Mouse (Mus musculus): ENCODE measurements around the gene Dnajc6. TPM values are rescaled to one million over a fixed set of nuclear protein-coding genes. Genes with fewer than 3 reads are reported as not detected.
A peak's percentile ranks its signal among the peaks of the same experiment; 100 is the strongest.

Dnajc6 gene
- total RNA-seq, 2 experiments from 2014 or later: 0.73 to 0.90 TPM

DNA sequence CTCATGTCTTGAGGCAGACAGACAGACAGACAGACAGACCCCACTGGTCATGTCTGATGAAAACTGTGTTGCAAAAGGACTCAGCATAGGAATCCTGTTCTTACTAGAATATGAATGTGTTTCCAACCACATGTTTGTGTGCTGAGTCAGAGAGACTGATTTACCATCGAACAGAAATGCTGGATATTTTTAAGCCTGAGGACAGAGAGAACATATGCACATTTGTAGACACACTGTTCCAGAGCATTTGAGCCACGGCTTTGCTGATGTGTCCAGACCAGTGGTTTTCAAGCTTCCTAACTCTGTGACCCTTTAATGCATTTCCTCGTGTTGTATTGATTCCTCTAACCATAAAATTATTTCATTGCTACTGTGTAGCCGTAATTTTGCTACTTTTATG, 146.8 kb downstream of the Dnajc6 start:
- no peak for DNase-seq

DNA sequence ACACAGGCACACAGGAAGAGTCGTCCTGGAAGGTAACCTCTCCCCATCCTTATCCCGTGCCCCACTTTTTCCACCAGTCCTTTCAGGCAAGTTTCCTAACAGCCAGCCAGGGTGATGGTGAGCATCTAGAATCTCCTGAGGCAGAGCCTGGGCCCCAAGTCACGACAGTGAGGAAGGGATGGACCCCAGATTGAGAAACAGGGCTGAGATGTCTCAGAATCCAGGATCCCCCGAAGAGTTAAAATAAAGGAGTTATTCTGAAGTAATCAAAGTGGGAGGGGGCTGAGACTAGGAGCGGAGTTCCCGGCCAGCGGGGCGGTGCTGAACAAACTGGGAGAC, 150.4 kb downstream of the Dnajc6 start:
- DNase-seq: no peak

DNA sequence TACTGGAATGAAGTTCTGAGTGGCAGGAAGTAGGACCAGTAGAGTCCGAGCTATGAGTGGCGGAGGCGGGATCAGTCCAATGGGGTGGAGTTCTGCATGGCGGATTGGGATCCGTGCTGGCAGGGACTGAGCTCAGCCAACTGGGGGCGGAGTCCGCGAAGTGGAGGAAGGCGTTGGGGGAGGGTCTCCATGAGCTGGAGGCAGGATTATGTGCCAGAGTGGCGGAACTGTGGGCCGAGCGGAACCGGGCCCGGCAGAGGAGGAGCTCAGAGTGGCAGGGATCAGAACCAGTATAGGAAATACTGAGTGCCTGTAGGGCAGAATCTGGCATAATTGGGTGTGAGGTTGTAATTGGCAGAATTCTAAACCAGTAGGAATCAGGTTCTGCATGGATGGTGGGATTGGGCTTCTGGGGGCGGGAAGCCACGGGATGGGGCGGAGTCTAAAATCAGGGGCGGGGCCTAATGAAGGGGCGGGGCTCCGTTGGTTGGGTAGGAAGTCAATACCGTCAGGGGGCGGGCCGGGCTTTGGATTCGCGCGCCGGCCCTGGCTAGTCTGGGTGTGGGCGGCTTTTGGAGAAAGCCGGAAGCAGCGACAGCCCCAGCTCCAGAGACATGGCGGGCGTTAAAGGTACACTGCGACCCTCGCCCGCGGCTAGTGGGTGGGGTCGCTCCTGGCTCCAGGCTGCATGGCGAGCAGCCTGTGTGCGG, 150.9 kb downstream of the Dnajc6 start, which contains the start of gene Leprot:
Gene Leprot (plus strand): TSS at position 523 of the 710 bp plus-strand sequence.
- DNase-seq: peak; percentile 96

DNA sequence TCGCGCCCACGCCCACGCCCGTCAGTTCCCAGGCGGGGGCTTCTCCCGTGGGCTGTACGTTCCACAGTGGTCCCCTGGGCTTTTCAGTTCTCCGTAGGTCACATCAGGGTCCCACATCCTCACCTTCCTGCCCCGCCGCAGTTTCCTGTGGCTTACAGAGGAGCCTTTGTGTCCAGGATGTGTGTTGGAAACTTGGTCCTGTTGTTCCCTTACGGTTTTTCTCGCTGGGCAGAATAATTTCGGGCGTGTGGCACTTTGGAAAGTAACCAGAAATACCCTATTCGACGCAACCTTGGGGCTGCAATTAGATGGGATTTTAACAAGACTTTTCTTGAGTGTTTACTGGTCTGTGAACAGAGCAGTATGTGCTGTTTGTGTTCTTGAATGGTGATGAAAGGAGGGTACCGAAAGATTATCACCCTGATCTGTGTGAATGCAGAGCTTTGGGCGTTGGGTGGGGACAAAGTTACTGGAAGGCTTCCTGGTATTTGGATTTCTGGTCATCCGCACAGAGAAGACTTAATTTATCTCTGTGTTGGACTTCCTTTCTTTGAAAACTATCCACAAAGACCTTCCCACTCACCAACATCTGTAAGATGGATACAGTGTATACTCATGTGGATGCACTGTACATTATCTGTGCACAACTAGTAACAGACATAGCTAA, 151.7 kb downstream of the Dnajc6 start:
- no peak for DNase-seq

DNA sequence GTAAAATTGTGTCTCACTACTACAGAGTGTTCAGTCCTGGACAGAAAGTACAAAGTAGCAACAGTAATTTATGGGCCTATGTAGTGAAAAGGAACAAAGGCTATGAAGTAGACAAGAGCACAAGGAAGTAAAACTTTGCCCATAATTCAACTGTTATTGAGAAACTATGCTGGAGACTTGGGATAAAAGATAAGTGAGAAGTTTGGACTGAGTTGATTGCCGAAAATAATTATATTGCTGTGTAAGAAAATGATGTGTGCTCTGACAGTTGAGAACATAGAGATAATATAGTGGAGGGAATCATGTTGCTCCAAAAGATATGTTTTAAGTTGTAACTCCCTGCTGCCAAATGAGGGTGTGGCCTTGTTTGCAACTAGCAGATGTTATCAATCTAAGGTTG, 152.3 kb downstream of the Dnajc6 start:
- DNase-seq: no peak

DNA sequence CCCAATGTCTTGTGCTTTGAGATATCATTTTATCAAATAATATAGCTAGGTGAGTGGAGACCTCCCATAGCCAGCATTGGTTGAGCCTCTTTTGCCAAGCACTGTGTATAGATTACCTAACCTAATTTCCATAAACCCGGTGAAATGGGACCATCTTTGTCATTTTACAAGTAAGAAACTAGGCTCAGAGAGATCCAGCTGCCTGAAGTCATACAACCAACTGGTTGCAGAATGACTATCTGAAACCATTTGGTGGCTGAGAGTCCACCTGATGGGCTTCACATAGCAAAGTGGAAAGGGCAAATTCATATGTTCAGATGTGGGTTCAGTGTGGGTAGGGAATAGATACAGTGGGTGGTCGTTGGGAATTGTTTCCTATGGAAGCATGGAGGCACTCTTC, 154.5 kb downstream of the Dnajc6 start:
- no peak for DNase-seq

DNA sequence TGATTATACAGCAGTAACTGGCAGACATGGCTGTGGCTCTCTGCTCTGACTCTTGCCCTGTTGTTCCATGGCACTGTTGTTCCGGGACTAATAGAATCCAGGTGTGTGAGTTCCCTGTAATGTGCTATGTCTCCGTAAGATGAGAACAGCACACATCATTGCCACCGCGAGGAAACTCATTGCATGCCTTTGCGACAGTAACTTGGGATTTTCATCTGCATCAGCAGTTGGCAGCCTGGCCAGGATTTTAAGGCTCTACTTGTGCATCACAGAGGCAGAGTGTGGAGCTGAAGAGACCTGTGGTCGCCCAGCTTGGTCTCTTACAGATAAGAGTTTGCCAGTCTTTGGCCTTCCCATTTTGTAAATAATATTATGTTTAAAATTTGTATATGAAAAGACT, 157.8 kb downstream of the Dnajc6 start:
- DNase-seq: no peak

DNA sequence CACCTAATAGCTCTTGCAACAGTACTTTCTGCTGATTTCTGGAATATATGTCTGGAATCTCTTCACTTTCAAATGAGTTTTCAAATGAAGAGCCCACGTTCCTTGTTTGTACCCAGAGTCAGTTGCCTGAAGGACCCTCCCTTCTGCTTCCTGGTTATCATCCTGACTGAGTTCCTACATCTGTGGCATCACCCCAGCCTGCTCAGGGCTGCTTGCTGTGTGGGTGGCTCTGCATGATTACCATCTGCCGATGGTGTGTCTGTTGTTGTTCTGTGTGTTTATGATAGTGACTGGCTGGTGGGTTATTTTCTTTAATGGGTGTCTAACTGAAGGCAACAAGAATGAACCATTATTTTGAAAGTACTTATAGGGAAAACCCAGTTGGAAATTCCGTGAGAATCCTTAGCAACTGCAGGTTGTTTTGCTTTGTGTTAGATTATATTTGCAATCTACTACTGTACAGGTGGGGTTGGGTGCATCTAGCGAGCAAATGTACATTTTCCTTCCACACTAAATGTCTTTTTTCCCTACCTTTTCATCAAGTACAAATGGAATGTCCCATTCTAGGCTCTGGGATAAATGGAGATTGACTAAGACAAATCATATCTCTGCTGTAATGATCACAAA, 158.5 kb downstream of the Dnajc6 start:
- DNase-seq: no peak

DNA sequence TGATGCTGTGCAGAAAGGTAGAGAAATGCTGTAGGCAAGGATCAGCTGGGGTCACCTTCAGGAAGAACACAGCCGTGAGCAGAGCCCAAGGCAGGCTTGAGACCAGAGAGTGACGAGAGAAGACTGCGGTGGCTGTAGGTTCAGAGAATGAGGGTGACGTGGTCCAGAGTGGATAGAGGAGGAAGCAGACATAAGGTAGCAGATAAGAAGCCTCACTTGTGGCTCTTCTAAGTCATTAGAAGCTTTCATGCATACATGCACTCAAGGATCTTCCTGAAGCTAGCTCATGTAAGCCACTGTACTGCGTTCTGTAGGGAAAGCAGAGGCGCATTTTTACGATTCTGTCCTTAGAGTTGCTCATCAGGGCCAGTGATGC, 159.0 kb downstream of the Dnajc6 start:
- DNase-seq: no peak

DNA sequence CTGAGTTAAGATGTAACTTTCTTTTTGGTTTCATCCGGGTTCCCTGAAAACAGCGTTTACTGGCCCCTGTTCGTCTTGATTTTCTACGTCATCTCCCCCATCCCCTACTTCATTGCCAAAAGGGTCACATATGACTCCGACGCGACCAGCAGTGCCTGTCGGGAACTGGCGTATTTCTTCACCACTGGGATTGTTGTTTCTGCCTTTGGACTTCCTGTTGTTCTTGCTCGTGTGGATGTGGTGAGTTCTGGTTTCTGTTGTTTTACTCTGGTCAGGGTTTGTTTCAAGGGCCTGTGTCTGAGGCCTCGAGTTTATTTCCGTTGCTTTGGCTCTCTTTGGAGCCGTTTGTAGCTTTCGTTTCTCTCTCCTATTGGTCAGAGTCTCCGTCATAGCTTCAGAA, 159.6 kb downstream of the Dnajc6 start:
- no peak for DNase-seq

DNA sequence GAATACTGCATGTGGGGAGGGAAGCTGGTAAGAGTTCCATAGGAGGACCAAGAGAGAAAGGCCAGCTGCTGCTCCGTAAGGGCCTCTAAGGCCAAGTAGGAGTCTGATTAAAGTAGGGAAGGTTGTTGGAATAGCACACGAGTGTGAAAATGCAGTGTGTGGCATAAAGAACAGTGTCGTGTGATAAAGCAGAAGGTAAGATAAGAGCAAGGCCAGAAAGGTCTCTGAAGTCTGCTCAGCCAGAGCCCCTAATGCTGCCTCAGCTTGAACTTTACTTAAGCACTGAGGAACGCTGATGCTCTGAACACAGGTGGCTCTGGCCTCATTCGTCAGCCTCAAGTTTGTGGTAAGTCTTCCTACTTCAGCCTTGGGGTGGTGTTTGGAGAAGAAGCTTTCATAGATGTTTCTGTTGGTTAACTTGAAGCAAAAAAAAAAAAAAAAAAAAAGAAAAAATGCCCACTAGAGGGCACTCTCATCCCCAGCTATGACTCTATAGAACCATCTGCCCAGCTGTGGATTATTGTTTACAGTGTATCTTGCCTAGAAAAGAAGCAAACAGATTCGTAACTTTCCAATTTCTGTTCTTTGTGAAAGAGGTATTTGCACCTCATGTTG, 160.6 kb downstream of the Dnajc6 start:
- DNase-seq: no peak

DNA sequence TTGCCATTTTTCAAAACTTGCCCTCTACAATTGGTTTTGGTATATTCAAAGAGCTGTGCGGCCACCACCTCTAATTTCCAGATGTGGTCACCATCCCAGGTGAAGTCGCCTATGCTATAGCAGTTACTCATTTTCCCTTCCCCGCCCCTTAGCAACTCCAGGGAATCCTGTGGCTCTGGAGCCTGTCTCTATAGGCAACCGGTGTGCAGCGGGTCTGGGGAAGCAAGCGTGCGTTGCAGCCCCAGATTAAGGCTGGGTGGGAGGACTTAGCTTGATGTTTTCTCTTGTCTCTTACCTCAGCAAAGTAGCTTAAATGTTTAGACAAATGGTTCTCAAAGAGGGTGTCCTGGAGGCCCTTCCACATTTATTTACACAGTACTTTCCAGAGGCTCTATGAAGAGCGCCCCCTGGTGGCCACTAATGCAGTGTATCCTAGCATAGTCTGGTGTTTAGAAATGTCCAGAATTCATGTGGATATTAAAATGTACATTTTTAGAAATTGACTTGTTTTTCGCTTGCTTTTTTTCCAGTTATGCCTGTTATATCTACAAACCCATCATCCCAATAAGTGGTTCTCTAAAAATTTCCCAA, 167.8 kb downstream of the Dnajc6 start:
- peak; percentile 65 for DNase-seq

DNA sequence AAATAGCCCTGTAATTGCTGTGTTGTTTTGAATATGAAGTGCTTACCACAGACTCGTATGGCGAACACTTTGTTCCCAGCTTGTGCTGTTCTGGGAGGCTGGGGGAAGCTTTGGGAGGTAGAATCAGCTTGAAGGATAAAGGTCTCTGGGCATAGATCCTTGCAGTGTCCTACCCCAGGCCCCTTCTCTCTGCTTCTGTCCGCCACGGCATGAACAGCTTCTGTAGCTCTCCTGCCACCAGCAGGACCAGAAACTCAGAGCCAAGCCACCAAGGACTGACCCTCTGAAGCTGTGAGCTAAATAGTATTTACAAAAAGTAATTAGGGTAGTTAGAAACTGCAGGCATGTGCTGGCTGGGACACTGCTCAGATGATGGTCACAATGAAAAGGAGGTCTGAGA, 168.3 kb downstream of the Dnajc6 start:
- DNase-seq: no peak

DNA sequence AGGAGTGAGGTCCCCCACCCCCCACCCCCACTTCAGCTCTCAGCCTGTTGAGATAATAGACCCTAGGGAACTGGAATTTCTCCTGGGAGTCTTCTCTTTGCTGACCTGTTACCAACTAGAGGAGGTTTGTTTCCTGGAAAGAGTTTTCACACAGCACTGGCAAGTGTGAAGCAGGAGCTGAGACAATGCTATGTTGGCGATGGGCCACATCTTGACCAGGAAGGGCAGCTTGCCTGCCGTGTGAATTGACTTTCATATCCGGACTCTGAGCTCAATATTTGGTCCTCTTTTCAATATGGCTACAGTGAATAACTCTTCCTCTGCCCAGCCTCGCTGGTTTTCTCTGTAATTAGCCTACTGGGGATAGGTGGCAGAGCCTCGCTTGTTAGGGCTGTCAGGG, 172.7 kb downstream of the Dnajc6 start:
- DNase-seq: no peak

DNA sequence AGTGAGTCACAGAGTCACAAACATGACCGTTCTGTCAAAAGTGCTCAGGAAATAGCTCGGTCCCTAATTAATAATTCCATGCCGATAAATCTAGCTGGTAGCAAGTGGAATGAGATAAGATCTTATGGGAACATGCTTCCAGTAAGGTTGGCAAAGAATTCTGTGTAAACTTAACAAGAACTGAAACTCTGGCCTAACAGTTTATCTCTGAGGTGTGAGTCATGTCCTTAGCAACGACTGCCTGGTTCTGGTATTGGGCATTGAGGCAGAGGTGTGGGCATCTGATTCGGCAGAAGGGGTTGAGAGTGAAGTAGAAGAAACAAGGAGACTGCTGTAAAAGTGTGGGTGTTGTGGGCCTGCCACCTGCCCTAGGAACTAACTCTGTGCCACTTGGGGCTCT, 173.4 kb downstream of the Dnajc6 start:
- DNase-seq: no peak

DNA sequence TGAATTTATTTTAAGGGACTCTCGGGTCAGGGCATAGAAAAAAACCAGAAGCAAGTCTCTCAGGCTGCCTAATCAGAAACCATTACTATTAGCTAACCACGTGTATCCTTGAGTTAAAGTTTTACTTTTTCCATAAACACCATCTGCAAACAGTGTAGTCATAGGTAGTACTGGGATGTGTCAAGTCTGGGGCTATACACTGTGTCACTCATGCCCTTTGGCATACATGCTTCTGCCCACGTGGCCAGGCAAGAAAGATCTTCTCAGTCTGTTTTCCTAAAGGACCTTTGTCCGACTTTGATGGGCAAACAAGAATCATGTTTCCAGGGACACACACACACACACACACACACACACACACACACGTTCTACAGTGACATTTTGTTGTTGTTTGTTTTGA, 178.3 kb downstream of the Dnajc6 start:
- DNase-seq: no peak

DNA sequence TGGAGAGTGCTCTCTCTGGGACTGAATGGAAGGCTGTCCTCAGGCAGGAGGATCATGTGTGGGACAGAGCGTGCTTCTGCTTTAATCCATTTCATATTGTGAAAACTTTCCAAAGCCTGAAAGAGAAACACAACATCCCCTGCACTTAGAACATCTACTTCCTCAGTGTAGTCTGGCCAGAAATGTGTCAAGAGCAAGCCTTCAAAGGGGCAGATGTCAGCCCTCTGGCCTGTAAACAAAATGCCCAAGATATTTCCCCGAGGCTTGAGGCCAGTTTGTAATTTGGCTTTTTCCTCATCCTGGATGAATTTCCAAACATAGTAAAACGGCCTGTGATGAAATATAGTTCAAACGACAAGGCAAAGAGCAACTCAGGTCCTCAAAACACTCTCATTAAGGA, 179.3 kb downstream of the Dnajc6 start:
- no peak for DNase-seq

DNA sequence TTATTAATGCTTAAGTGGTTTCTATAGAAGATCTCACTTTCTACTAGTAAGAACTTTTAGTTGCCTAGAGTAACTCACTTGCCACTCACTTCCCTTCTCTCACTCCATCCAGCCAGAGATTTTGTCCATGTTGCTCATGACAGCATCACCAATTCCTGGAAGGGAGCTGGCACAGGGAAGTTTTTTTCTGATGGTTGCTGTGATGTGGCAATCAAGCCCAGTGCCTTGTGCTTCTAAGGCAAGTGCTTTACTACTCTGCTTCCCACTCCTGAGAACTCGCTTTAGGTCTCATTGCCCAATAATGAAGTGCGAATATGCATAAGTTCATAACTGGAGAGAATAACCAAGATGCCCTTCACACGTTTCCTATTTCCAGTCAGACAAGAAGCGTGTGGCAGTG, 186.2 kb downstream of the Dnajc6 start:
- DNase-seq: no peak

DNA sequence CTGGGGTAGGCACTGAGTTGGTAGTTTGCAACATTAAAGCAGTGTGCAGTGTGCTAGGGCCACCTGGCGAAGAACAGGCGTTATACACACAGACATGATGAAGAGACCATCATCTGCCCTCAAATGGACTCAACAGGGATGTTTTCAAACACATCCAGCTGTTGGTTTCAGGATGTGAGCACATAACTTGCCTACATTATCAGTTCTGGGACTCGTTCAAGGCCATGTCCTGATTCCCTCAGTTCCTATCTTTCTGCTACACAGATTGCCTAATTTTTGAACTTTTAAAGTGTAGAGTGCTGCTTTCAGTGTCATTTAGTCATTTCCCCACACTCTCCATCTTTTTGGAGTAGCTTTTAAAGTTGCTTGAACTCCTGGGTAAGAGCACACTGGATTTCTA, 186.6 kb downstream of the Dnajc6 start:
- DNase-seq: no peak

DNA sequence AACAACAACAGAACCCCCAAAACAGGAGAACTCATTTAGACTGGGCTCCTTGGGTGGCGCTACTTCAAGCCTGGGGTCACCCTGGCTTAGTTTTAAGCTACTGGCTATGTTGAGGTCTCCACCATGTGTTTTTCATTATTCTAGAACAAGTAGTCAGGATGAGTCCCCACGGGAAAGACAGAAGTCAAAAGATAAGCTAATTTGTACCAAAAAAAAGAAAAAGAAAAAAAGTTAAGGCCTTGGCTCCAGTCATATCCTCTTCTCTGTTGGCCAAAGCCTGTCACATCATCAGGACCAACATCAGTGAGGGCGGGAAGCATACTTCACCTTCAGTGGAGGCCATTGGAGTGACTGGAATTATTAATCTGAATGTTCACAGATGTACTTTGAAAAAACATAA, 188.4 kb downstream of the Dnajc6 start:
- DNase-seq: no peak

DNA sequence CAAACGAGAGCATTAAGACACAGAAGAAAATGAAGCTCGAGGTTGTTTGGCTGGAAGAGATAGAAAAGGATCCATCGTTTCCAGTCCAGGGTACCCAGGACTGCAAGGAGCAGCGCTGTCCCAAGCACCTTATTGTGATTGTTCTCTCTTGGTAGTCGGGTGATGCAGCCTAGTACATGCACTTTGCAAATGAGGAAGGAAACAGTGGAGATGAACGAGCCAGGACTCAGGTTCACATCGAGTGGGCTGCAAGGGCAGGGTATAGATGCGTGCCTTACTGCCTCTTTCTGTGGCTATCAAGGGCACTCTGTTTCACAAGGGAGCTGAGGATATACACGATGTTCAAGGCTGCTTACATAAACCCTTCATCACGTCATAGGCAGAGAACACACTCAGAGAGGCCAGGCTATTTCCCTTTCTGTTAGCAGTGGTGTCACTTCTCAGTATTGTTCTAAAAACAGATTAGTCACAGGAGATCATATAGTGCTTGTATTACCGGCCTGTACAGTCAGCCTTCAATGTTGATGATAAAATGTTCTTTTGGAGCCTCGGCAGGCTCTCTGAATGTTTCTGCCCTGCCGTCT, 189.9 kb downstream of the Dnajc6 start:
- no peak for DNase-seq

DNA sequence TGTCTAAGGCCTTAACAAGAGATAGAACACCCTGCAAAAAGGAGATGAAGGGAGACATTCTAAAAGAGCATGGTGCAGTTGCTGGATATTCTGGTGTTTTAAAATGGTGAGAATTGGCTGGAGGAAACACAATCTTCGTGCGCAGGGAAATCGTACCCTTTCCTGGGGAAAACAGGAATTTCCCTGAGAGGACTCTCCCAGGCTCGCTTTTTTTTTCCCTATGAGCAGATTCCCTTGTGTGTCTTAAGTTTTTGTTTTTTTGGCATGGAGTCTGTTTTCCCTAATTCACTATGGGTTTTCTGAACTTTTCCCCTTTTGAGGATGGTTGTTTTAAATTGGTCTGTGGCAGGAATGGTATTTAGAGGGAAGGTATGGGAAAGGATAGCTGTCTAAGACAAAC, 192.8 kb downstream of the Dnajc6 start:
- no peak for DNase-seq

DNA sequence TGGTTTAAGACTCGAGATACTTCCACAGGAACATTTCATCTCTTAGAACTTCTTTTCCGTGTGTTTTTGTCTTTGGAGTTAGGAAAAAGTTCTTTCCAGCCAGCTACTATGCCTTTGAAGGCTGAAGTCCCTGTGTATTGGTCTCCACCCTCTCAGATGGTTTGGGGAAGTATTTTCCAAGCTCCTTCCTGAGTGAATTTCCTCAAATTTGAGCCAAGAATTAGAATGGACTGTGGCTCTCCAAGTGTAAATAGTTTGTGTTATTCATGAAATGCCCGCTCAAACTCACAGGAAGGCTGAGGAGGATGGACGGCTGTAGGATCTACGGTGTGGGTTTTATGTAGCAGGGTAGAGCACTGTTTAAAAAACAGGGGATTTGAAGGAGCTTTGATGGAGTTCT, 193.2 kb downstream of the Dnajc6 start:
- DNase-seq: no peak
